Mouse (Mus musculus) kidney, adult 8-10 months (tissue): ENCODE data around the gene Slc15a4.

ENCODE experiments used
- DNase-seq, 2 experiments: peaks; one replicate each; pipeline ENCODE4 v3.0.0; 2022

Slc15a4 gene

GRCm38 (mm10) chr5:127620371-127620770 lies 12.3 kb downstream of the Slc15a4 start:
- no peak for DNase-seq

GRCm38 (mm10) chr5:127618834-127619233 lies 13.9 kb downstream of the Slc15a4 start:
- no peak for DNase-seq

DNA sequence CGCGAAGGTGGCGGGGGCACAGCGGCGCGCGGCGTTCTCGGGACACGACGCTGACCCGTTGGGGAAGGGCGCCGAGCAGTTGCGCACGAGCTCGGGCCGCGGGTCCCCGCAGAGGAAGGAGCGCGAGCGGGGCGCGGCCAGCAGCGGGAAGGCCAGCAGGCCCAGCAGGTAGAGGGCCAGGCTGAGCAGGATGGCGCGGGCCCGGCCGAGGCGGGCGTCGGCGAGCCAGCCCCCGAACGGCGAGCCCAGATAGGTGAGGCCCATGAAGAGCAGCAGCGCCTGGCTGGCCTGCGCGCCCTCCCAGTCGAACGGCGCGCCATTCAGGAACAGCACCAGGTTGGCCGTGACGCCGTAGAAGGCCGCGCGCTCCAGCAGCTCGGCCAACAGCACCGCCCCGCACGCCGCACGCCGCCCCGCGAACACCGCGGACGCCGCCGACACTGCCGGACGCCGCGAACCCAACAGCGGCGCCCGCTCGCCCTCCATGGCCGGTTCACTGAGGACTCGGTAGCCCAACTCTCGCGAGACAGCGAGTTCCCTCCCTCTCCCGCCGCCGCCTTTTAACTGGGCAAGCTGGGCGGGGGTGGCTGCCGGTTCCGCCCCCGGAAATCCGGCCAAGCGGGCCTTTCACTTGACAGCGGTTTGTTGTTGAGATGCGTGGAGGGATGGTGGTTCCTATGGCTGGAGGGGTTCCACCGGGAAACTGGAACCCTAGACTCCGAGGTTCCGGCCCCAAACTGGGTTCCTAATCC lies 15.6 kb downstream of the Slc15a4 start:
- peak; percentile 97 to 98 for DNase-seq

DNA sequence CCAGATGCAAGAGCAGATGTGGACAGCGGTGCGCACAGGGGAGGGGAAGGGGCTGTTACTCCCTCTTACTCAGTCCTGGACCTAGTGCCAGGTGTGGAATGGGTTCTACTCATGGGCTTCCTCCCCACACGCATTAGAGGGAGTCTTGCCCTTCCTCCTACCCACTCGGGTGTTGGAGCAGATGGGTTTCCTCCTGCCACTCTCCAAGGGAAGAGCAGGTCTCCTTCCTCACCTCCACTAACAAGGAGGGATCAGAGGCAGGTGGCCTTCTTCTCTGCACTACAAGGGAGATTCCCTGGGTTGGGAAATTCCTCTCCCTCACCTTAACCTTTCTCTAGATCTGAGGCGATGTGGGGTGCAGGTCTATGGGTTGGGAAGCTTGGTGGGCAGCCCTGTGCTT lies 16.5 kb downstream of the Slc15a4 start:
- no peak for DNase-seq

- DNase-seq = no peak
These were observed 17.2 kb downstream of the Slc15a4 start for GRCm38 (mm10) chr5:127615459-127615858.

DNA sequence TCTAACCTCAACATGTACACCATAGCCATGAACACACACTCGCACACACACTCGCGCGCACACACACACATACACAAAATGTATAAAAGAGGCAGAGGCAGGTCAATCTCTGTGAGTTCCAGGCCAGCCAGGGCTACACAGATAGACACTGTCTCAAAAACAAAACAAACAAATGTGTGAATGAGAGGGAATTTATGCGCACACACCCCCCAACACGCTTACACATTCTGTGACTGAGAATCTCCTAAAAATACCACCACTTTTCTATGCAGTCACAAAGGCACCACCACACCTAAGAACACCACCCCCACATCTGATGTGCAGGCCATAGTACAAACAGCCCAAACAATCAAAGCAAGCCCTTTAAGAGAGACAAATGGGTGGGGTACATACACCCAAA lies 20.3 kb downstream of the Slc15a4 start:
- no peak for DNase-seq

DNA sequence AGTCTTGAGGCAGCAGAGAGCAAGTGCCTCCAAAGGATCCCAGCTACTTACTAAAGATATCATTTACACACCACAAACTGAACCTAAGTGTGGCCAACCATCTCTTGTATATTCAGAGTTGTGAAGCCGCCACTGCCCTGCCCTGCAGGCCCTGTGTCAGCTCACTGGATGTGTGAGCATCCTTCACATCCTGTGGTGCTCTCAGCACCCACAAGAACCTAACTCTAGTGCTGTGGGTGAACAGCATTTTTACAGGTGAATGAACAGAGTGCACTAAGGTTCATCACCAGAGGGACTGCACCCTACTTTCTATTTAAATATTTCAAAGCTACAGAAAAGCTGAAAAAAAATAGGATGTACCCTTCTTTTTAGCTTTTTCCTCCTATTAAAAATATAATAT lies 20.8 kb downstream of the Slc15a4 start:
- no peak for DNase-seq

DNA sequence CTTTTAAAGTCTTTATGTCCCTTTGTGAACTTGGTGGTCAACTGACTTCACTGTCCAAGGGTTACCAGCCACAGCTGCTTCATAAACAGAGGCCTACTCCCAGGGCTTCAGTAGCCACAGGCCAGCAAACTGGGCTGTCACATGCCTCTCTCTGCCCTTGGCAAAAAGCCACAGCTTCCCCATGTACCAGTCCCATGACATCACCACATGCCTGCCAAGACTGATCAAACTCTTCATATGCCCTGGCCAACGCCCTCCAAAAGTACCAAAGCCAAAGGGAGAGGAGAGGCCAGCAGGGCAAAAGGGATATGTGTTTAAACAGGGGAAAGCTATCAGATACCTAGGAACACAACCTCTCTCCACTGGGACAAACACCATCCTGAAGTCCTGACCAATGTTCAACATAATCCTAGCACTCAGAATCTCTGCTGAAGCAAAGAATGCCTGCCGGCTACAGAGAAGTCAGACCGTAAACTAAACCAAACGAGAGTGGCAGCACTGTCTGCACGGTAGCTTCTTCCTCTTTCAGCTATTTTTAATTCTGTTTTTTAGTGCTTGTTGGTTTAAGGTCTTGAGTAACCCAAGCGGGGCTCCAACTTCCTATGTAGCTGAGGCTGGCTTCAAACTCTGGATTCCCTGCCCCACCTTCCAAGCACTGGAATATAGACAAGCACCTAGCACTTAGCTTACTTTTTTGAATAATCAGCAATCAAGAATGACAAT lies 21.7 kb downstream of the Slc15a4 start:
- DNase-seq = peak; percentile 89 to 90

DNA sequence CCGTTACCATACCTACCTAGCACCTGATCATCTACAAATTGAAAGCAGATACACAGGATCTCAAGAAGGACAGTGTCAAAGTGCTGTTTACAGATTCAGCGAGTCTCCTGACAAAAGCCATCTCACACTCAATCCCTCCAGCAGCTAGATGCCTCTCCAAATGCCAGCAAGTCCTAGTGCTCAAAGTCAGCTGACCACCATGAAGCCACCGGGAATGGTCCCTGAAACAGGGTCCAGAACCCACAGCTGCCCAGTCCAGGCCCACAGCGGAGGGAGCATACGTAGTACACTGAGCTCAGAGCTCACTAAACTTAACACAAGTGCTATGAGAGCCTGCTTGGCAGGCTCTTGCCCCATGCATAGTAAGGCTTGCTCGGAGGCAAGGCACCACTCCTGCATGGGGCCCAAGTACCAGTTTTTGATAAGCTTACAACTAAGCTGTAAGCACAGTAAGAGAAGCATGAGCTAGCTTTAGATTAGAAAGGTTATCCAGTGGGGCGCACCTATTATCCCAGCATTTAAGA lies 23.4 kb downstream of the Slc15a4 start:
- DNase-seq = no peak

DNA sequence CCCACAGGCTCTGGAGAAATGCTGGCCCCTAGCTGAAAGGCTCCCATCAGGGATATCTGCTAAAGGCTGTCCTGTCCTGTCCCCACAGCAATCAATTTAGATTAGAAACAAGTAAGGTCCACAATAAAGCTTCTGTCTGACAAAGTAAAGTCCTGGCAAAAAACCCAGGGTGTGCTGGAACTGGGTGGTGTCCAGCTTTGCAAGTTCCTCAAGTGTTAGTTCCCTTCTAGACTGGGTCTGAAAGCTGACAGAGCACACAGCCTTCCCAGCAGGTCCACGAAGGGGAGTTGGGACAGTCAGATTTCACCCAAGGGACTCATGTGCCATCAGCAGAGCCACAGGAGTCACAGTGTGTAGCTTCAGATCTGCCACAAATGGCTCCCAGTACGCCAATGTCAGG lies 25.2 kb downstream of the Slc15a4 start:
- no peak for DNase-seq

DNA sequence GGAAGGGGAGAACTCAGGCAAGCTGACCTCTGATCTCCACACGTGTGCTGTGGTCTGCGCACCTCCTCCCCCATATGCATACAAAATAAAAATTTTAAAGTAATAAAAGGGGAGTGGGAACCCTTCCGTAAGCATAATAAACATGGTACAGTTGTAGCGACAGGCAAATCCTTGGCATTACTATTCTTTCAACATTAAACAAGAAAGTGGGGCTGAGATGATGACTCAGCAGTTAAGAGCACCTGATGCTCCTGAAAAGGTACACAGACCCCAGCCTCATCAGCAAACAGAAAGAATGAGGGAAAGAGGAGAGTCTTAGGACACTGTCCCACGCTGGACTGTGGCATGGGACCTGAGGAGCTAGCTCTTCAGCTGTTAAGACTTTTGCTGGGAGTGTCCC lies 29.7 kb downstream of the Slc15a4 start:
- no peak for DNase-seq

DNA sequence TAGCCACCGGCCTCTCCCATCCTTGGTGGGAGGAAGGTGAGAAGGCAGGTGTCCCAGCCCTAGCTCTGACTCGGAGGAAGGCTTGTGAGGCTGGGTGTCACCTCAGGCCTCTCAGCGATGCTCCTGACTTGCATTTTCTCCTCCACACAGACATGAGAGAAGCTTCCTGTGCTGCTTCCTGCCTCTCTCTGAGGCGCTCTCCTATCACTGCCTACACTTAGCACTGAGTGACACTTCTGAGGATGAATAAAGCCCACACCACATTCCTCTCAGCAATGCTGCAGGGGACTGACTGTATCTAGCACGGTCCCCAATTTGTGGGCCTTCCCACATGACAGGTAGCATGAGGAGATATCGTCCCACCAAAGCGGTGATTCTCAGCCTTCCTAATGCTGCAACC lies 35.8 kb downstream of the Slc15a4 start:
- no peak for DNase-seq

- no peak for DNase-seq
These were observed 37.0 kb downstream of the Slc15a4 start for GRCm38 (mm10) chr5:127595676-127596075.

DNA sequence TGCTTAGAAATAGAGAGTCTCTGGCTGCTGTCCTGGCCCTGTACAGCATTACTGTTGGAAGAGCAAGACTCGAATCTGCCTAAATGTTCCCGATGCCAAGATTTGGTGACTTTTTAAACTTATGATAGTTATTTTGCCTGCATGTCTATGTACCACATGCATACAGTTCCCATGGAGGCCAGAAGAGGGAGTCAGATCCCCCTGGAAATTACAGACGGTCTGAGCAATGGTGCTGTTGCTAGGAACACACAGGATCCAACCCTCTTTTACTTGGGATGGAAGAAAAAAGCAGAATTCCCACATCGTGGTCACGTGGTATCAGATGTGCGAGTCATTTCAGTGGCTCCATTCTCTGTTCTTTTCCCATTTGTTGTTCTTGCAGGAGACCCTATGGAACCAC lies 39.8 kb downstream of the Slc15a4 start:
- peak in 1 of 2 experiments; percentile 47 for DNase-seq

DNA sequence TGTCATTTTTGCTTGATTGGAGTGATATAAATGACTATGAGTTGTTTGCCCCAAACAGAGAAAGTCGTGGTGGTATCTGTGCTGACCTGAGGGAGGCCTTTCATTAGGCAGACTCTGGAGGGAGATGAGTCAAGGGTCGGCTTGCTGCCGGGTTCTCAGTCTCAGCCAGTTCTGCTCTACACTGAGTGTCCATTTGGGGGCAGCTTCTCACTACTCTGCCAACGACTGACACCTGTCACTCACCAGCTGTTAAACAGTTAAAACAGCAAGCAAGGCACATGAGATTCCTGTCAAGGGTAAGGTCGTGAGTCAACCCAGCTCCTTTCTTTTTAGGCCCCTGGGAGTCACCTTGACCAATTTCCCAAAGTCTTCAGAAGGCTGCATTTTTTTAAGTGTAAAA lies 40.3 kb downstream of the Slc15a4 start:
- no peak for DNase-seq

- no peak for DNase-seq
These were observed 44.8 kb downstream of the Slc15a4 start for GRCm38 (mm10) chr5:127587854-127588253.

DNA sequence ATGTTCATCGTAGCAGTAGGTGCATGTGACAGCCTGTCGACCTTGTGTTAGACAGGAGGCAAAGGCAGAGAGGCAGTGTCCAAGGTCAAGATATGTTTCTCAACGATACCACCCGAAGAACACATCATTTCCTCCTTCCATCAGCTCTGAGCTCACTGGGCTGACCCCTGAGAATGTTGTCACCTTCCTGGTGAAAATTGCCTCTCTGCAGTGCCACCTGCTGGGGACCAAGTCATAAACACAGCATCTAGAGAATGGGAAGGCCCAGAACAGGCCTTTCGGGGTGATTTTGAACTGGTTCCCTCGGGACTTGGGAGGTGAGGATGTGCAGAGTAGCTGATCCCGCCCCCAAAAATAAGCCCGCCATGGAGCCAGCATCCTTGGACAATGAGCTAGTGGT lies 49.0 kb downstream of the Slc15a4 start:
- no peak for DNase-seq

DNA sequence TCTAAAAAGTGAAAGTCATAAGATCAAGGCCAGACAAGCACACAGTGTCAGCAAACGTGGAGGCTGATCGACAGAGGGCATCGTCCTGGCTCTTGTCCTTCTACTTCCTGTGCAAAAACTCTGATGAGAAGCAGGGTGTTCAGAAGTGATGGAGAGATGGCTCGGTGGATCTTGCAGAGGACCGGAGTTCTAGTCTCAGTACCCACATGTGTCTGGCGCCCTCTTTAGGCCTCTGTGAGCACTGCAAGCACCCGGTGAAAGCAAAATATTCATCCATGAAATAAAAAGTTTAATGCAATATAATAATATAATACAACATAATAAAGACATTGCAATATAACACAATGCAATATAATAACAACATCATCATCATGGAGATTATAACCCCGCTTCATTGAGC lies 55.3 kb downstream of the Slc15a4 start:
- no peak for DNase-seq

- DNase-seq = no peak
These were observed 65.4 kb downstream of the Slc15a4 start for GRCm38 (mm10) chr5:127567165-127567741.

DNA sequence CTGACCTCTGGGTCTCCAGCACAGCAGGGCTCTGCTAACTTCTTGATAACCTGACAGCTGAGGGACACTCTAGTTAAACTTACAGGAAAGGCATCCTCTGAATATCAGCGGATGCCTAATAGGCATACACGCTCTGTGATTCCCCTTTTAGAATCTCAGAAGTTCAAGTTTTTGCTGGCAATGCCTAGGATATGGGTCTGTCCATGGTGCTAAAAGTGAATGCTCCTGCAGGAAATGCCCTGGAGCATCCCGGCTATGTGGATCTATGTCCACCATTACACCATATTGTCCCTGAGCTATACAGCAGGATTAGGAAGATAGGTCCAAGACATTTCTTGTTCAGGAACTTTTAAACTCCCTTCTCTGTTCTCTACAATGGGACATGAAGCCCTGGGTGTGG lies 71.6 kb downstream of the Slc15a4 start:
- no peak for DNase-seq

- DNase-seq = no peak
These were observed 84.6 kb downstream of the Slc15a4 start for GRCm38 (mm10) chr5:127548136-127548535.

GRCm38 (mm10) chr5:127546585-127546991 lies 86.1 kb downstream of the Slc15a4 start:
- DNase-seq = no peak
